Comparison of ENCODE assay signal across 16 mouse cellular contexts in genomic region chr15:26953818-26954385, GRCm38 (mm10). TPM values are rescaled to one million over a fixed set of nuclear protein-coding genes. Genes with fewer than 3 reads are reported as not detected.
DNase-seq lines count a peak whose midpoint lies in the region; ATAC-seq and TF ChIP-seq lines count a peak whose summit lies in the region.
"Had no signal": no experiment of that assay in that cellular context is flagged by ENCODE, and none has a peak within 500 bp of the region (broad histone marks: within the 10 kb centered on the region; RNA-seq: fewer than 3 reads in every experiment).

No protein-coding gene starts in this region.

- no peak for ATAC-seq in hindbrain, embryonic 16.5 days
- ATAC-seq in midbrain, embryonic 11.5 days (ENCODE audit: low FRiP score) = peak; percentile 55; the same call in 1 of the 2 replicates
- ATAC-seq in midbrain, postnatal 0 days (ENCODE audit: low FRiP score) = no peak
- ATAC-seq in embryonic facial prominence, embryonic 11.5 days (replicated peaks; ENCODE audit: insufficient number of reproducible peaks, low FRiP score, low TSS enrichment, low read depth) = no peak; the same call in 1 of the 2 replicates
- ATAC-seq in neural tube, embryonic 12.5 days (ENCODE audit: low FRiP score, low read depth) = no peak
- ATAC-seq in megakaryocyte-erythroid progenitor cell, adult 5-6 weeks (replicated peaks; ENCODE audit: low FRiP score, low TSS enrichment, poor library complexity, severe bottlenecking) = no peak
- ATAC-seq: intestine, embryonic 15.5 days had no signal

- no peak overlapping the region for H3K9ac ChIP-seq in hindbrain, embryonic 16.5 days (ENCODE audit: low read depth, low read length)
- no peak overlapping the region for H3K9ac ChIP-seq in midbrain, embryonic 11.5 days (ENCODE audit: low read length)
- no peak overlapping the region for H3K9ac ChIP-seq in midbrain, postnatal 0 days (replicated peaks; ENCODE audit: low read length, poor library complexity, severe bottlenecking)
- H3K9ac ChIP-seq in embryonic facial prominence, embryonic 11.5 days (replicated peaks; ENCODE audit: low read length) = no peak overlapping the region
- no peak overlapping the region for H3K9ac ChIP-seq in neural tube, embryonic 12.5 days
- H3K9ac ChIP-seq: intestine, embryonic 15.5 days; liver, embryonic 14.5 days had no signal

- no peaks in the 10 kb centered on the region for H3K36me3 ChIP-seq in hindbrain, embryonic 10.5 days
- no peaks in the 10 kb centered on the region for H3K36me3 ChIP-seq in hindbrain, embryonic 16.5 days (ENCODE audit: control insufficient read depth, insufficient read depth, low read length)
- no peaks in the 10 kb centered on the region for H3K36me3 ChIP-seq in midbrain, embryonic 11.5 days (ENCODE audit: control insufficient read depth, insufficient read depth, low read length)
- H3K36me3 ChIP-seq in midbrain, postnatal 0 days (ENCODE audit: insufficient read depth, low read length) = no peaks in the 10 kb centered on the region
- H3K36me3 ChIP-seq in embryonic facial prominence, embryonic 11.5 days (replicated peaks; ENCODE audit: control insufficient read depth, insufficient read depth, low read depth, low read length) = no peaks in the 10 kb centered on the region
- no peaks in the 10 kb centered on the region for H3K36me3 ChIP-seq in neural tube, embryonic 12.5 days
- H3K36me3 ChIP-seq: intestine, embryonic 15.5 days had no signal

- no peak overlapping the region for H3K4me2 ChIP-seq in hindbrain, embryonic 16.5 days (ENCODE audit: low read length)
- 0 out of 2 replicates have a peak overlapping the region, but pooled peaks have one; percentile 12 for H3K4me2 ChIP-seq in midbrain, embryonic 11.5 days
- no peak overlapping the region; the same call in 1 of the 2 replicates for H3K4me2 ChIP-seq in midbrain, postnatal 0 days (ENCODE audit: low read depth, low read length, poor library complexity, severe bottlenecking)
- H3K4me2 ChIP-seq in embryonic facial prominence, embryonic 11.5 days (ENCODE audit: low read depth, low read length) = no peak overlapping the region
- H3K4me2 ChIP-seq in neural tube, embryonic 12.5 days (replicated peaks) = peak overlapping the region; percentile 10; the same call in 1 of the 2 replicates
- H3K4me2 ChIP-seq: intestine, embryonic 15.5 days had no signal

- TF ChIP-seq CTCF in midbrain, postnatal 0 days (IDR thresholded peaks at IDR 0.05) = no peak

- H3K4me1 ChIP-seq in hindbrain, embryonic 10.5 days (replicated peaks) = peaks cover 15% of the 10 kb centered on the region
- H3K4me1 ChIP-seq in hindbrain, embryonic 16.5 days (ENCODE audit: control insufficient read depth, insufficient read depth, low read depth, low read length) = no peaks in the 10 kb centered on the region
- peaks cover 9% of the 10 kb centered on the region for H3K4me1 ChIP-seq in midbrain, embryonic 11.5 days (ENCODE audit: control insufficient read depth, insufficient read depth, low read length)
- no peaks in the 10 kb centered on the region for H3K4me1 ChIP-seq in midbrain, postnatal 0 days (ENCODE audit: insufficient read depth, low read length)
- no peaks in the 10 kb centered on the region for H3K4me1 ChIP-seq in embryonic facial prominence, embryonic 11.5 days (ENCODE audit: control insufficient read depth, insufficient read depth, low read length)
- no peaks in the 10 kb centered on the region for H3K4me1 ChIP-seq in neural tube, embryonic 12.5 days
- H3K4me1 ChIP-seq: intestine, embryonic 15.5 days had no signal

- peak; percentile 26 for DNase-seq in hindbrain, embryonic 10.5 days (ENCODE audit: low spot score)
- no peak for DNase-seq in midbrain, embryonic 11.5 days (ENCODE audit: low spot score, missing footprints)
- DNase-seq in midbrain, postnatal 0 days (ENCODE audit: low spot score) = no peak
- DNase-seq in embryonic facial prominence, embryonic 11.5 days (ENCODE audit: low spot score) = peak; percentile 39
- no peak for DNase-seq in urinary bladder, postnatal 14 days (ENCODE audit: low spot score)
- DNase-seq: cerebellum, adult 9-10 months; gastrocnemius, postnatal 25 days; layer of hippocampus, adult 9-11 months; left cerebral cortex, postnatal 4 days; right cerebral cortex, postnatal 14 days had no signal

- no peak overlapping the region for H3K4me3 ChIP-seq in hindbrain, embryonic 10.5 days
- H3K4me3 ChIP-seq in hindbrain, embryonic 16.5 days (ENCODE audit: low read length) = no peak overlapping the region
- H3K4me3 ChIP-seq in midbrain, embryonic 11.5 days (ENCODE audit: low read depth, low read length) = no peak overlapping the region
- H3K4me3 ChIP-seq in midbrain, postnatal 0 days (ENCODE audit: low read depth, low read length) = no peak overlapping the region
- no peak overlapping the region for H3K4me3 ChIP-seq in embryonic facial prominence, embryonic 11.5 days (ENCODE audit: low read depth, low read length)
- H3K4me3 ChIP-seq in neural tube, embryonic 12.5 days = no peak overlapping the region
- H3K4me3 ChIP-seq: intestine, embryonic 15.5 days had no signal

- no peaks in the 10 kb centered on the region for H3K27me3 ChIP-seq in hindbrain, embryonic 10.5 days (ENCODE audit: insufficient read depth, poor library complexity, severe bottlenecking)
- H3K27me3 ChIP-seq in hindbrain, embryonic 16.5 days (replicated peaks; ENCODE audit: control insufficient read depth, insufficient read depth, low read length) = no peaks in the 10 kb centered on the region
- H3K27me3 ChIP-seq in midbrain, embryonic 11.5 days (ENCODE audit: control insufficient read depth, insufficient read depth, low read length) = no peaks in the 10 kb centered on the region
- no peaks in the 10 kb centered on the region for H3K27me3 ChIP-seq in midbrain, postnatal 0 days (ENCODE audit: insufficient read depth, low read length)
- no peaks in the 10 kb centered on the region for H3K27me3 ChIP-seq in embryonic facial prominence, embryonic 11.5 days (ENCODE audit: control insufficient read depth, insufficient read depth, low read length)
- no peaks in the 10 kb centered on the region for H3K27me3 ChIP-seq in neural tube, embryonic 12.5 days (replicated peaks)
- H3K27me3 ChIP-seq: intestine, embryonic 15.5 days had no signal

- H3K9me3 ChIP-seq in hindbrain, embryonic 10.5 days = no peaks in the 10 kb centered on the region
- H3K9me3 ChIP-seq in hindbrain, embryonic 16.5 days (ENCODE audit: control insufficient read depth, low read length) = peaks cover 3% of the 10 kb centered on the region; the same call in 1 of the 2 replicates
- no peaks in the 10 kb centered on the region for H3K9me3 ChIP-seq in midbrain, embryonic 11.5 days (ENCODE audit: control insufficient read depth, low read length)
- no peaks in the 10 kb centered on the region for H3K9me3 ChIP-seq in midbrain, postnatal 0 days (ENCODE audit: low read length)
- H3K9me3 ChIP-seq in embryonic facial prominence, embryonic 11.5 days (replicated peaks; ENCODE audit: control insufficient read depth, low read length) = no peaks in the 10 kb centered on the region
- H3K9me3 ChIP-seq in neural tube, embryonic 12.5 days = 0 out of 2 replicates have a peak, but pooled peaks cover 3% of the 10 kb centered on the region
- H3K9me3 ChIP-seq: intestine, embryonic 15.5 days had no signal

- peak overlapping the region; percentile 69 for H3K27ac ChIP-seq in hindbrain, embryonic 10.5 days
- no peak overlapping the region for H3K27ac ChIP-seq in hindbrain, embryonic 16.5 days (ENCODE audit: low read depth, low read length)
- peak overlapping the region; percentile 20 for H3K27ac ChIP-seq in midbrain, embryonic 11.5 days (ENCODE audit: low read depth, low read length)
- no peak overlapping the region for H3K27ac ChIP-seq in midbrain, postnatal 0 days (ENCODE audit: low read depth, low read length)
- no peak overlapping the region for H3K27ac ChIP-seq in embryonic facial prominence, embryonic 11.5 days (replicated peaks; ENCODE audit: low read depth, low read length)
- H3K27ac ChIP-seq in neural tube, embryonic 12.5 days = no peak overlapping the region
- H3K27ac ChIP-seq: intestine, embryonic 15.5 days; liver, embryonic 14.5 days; macrophage had no signal

- WGBS in hindbrain, embryonic 10.5 days = 24% methylated on average over 10 of the region's 10 CpGs
- WGBS in hindbrain, embryonic 16.5 days = 20% methylated on average over 10 of the region's 10 CpGs
- WGBS in midbrain, embryonic 11.5 days = 21% methylated on average over 10 of the region's 10 CpGs
- 19% methylated on average over 10 of the region's 10 CpGs for whole genome bisulfite sequencing in midbrain, postnatal 0 days
- WGBS in embryonic facial prominence, embryonic 11.5 days = 28% methylated on average over 10 of the region's 10 CpGs
- WGBS in neural tube, embryonic 12.5 days = 32% methylated on average over 10 of the region's 10 CpGs

RNA-seq across cellular contexts. Expression of gene Fbxl7, which starts 58.5 kb away (rescaled TPM):
- polyA plus RNA-seq in hindbrain, embryonic 10.5 days (2016; fragmentation: Nextera tagmentation; extraction: Ambion mirVana) = 13.8 and 14.7 TPM in 2 replicates
- polyA plus RNA-seq in hindbrain, embryonic 16.5 days (2015; fragmentation: Nextera tagmentation; extraction: Ambion mirVana) = 9.1 and 10.1 TPM in 2 replicates
- polyA plus RNA-seq in midbrain, embryonic 11.5 days (2014; fragmentation: Nextera tagmentation; extraction: Ambion mirVana) = 12.1 and 13.6 TPM in 2 replicates
- 10.0 and 12.9 TPM in 2 replicates for total RNA-seq in midbrain, postnatal 0 days (2014; rRNA removed)
- 3.3 and 3.9 TPM in 2 replicates for polyA plus RNA-seq in midbrain, postnatal 0 days (2015; fragmentation: Nextera tagmentation; extraction: Ambion mirVana)
- 15.1 and 16.0 TPM in 2 replicates for polyA plus RNA-seq in embryonic facial prominence, embryonic 11.5 days (2014; fragmentation: Nextera tagmentation; extraction: Ambion mirVana)
- polyA plus RNA-seq in neural tube, embryonic 12.5 days (2016; fragmentation: Nextera tagmentation; extraction: Ambion mirVana) = 24.4 and 24.7 TPM in 2 replicates
- not detected in 2 replicates for total RNA-seq in megakaryocyte-erythroid progenitor cell, adult 5-6 weeks (2014; fragmentation: Nextera tagmentation)
- total RNA-seq in megakaryocyte-erythroid progenitor cell, adult 5-6 weeks (2017) = not detected in 2 replicates
- polyA plus RNA-seq: macrophage had no signal

Comparison
In these comparisons a context has a peak if more than half of its experiments do, and no peak if none do; other contexts are left out.
1. H3K27ac ChIP-seq: peak in hindbrain, embryonic 10.5 days (single experiment) and midbrain, embryonic 11.5 days (single experiment); none in hindbrain, embryonic 16.5 days (single experiment), midbrain, postnatal 0 days (single experiment), embryonic facial prominence, embryonic 11.5 days (single experiment) and neural tube, embryonic 12.5 days (single experiment).
2. H3K4me2 ChIP-seq: peak in midbrain, embryonic 11.5 days (single experiment) and neural tube, embryonic 12.5 days (single experiment); none in hindbrain, embryonic 16.5 days (single experiment), midbrain, postnatal 0 days (single experiment) and embryonic facial prominence, embryonic 11.5 days (single experiment).
3. DNase-seq: peak in hindbrain, embryonic 10.5 days (single experiment) and embryonic facial prominence, embryonic 11.5 days (single experiment); none in midbrain, embryonic 11.5 days (single experiment), midbrain, postnatal 0 days (single experiment) and urinary bladder, postnatal 14 days (single experiment).